Mouse (Mus musculus) lung, postnatal 4 days (tissue): ENCODE measurements around the gene Rasl10b.

Experiments used
- DNase-seq, 2 experiments: peaks; one replicate each; pipeline ENCODE4 v3.0.0; 2021

Rasl10b gene

DNA sequence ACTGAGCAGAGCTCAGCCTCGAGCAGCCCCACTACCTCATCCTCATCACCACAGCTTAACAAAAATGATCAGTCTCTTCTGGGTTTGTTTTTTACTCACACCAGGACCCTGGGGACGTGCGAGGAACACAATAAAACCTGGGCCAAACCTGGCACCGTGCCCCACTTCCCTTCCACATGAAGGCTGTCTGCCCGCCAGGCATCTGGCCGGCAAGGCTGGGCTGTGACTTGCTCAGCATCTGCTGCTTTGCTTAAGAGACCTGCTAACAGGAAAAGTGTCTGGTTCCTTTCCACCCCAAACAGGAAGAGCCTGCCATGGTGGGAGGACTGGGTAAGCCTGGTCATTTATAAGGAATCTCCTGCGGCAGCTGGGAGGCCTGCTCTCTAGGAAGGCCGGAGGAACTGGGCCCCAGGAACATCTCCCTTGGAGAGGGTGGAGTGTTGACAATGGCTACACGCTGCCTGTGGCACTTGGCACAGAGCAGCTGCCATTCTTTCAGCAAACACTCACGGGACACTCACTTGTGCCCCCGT is 58.2 kb downstream of the Rasl10b start:
- DNase-seq: peak; percentile 76 to 90

DNA sequence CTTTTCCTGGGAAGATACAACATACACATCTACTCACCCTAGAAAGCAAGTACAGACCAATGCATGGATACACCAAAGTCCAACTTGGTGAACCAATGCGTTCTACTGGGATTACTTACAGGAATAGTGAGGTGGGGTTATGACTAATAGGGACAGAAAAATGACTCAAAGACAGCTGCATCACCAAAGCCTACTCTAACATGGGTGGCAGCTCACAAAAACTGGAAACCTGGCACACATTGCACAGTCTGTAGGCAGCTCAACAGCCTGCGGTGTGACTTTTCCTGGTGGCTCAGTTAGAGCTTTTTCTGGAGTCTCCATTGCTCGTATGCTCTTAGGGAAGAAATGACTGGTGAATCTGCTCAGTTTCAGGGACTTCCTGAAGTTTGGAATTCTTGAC is 59.8 kb downstream of the Rasl10b start:
- peak in 1 of 2 experiments; percentile 2 for DNase-seq
